Mouse (Mus musculus) myocyte (in vitro differentiated cells): ENCODE measurements around the gene Nae1.

Experiments
- CEBPB ChIP-seq: IDR thresholded peaks from 2 replicates; pipeline ENCODE4 v1.6.1; 2011; ENCODE audit warnings: mild to moderate bottlenecking, moderate library complexity; ENCODE audit not compliant: poor library complexity, insufficient read depth, severe bottlenecking
- E2F4 ChIP-seq: IDR thresholded peaks from one replicate; pipeline ENCODE4 v1.6.1; 2011; ENCODE audit warnings: mild to moderate bottlenecking, control low read depth, moderate library complexity; ENCODE audit not compliant: insufficient read depth
- MAX ChIP-seq: IDR thresholded peaks from one replicate; pipeline ENCODE4 v1.6.1; 2011; ENCODE audit warnings: low read depth, mild to moderate bottlenecking, control low read depth
- MYOD1 ChIP-seq, 3 experiments: IDR thresholded peaks; one replicate each; pipeline ENCODE4 v1.6.1; 2011; ENCODE audit warnings: control low read depth in 2 of 3, low read depth in 2 of 3, mild to moderate bottlenecking in 2 of 3, moderate library complexity in 1 of 3; ENCODE audit not compliant: insufficient read length in 2 of 3, control insufficient read depth in 1 of 3
- MYOG ChIP-seq, 3 experiments: IDR thresholded peaks; one replicate each; pipeline ENCODE4 v1.6.1; 2011; ENCODE audit warnings: control low read depth in 2 of 3, low read depth in 2 of 3, mild to moderate bottlenecking in 2 of 3; ENCODE audit not compliant: insufficient read length in 2 of 3, control insufficient read depth in 1 of 3, insufficient read depth in 1 of 3
- POLR2A ChIP-seq: IDR thresholded peaks from one replicate; pipeline ENCODE4 v1.6.1; 2011; ENCODE audit warnings: low read depth, mild to moderate bottlenecking, control low read depth, moderate library complexity; ENCODE audit not compliant: insufficient read length
- POLR2AphosphoS2 ChIP-seq: IDR thresholded peaks from one replicate; pipeline ENCODE4 v1.6.1; 2011; ENCODE audit warnings: low read depth, control low read depth; ENCODE audit not compliant: insufficient read length
- TCF3 ChIP-seq: IDR thresholded peaks from one replicate; pipeline ENCODE4 v1.6.1; 2011; ENCODE audit warnings: low read depth, control low read depth; ENCODE audit not compliant: insufficient read length
- USF1 ChIP-seq: IDR thresholded peaks from one replicate; pipeline ENCODE4 v1.6.1; 2011; ENCODE audit warnings: low read depth, mild to moderate bottlenecking, control low read depth, moderate library complexity

- TF ChIP-seq USF1 (no peak), CEBPB (0 out of 2 replicates have a peak, but pooled peaks have one; percentile 29), POLR2A (no peak), E2F4 (no peak), MAX (no peak), POLR2AphosphoS2 (no peak), MYOD1 (IDR thresholded peaks at IDR 0.05; ENCODE audit: control insufficient read depth in 1 of 3, insufficient read length in 2 of 3, low read depth in 2 of 3) (no peak), TCF3 (no peak), MYOG (IDR thresholded peaks at IDR 0.05; ENCODE audit: control insufficient read depth in 1 of 3, insufficient read depth in 1 of 3, insufficient read length in 2 of 3, low read depth in 2 of 3) (no peak)
Observed at GRCm38 (mm10) chr8:104560731-104561130, 26.3 kb upstream of the Nae1 start.
